Mouse (Mus musculus) cerebellum, adult 9-10 months (tissue): Measurements from ENCODE around the gene Tdp2.

ENCODE experiments used
- DNase-seq: peaks from one replicate; pipeline ENCODE4 v3.0.0; 2022

Tdp2 gene

GRCm38 (mm10) chr13:24831353-24832130 is at the start of gene Tdp2, which contains the start of gene Acot13:
Gene Tdp2 (plus strand): TSS chr13:24831679.
Gene Acot13 (minus strand): TSS chr13:24831540.
- DNase-seq: peak; percentile 95

- DNase-seq: no peak
Observed at GRCm38 (mm10) chr13:24781916-24782315, 49.6 kb upstream of the Tdp2 start.

- DNase-seq: peak; percentile 78
Observed at GRCm38 (mm10) chr13:24786014-24786490, 45.4 kb upstream of the Tdp2 start.

- DNase-seq: no peak
Observed at GRCm38 (mm10) chr13:24787477-24787876, 44.0 kb upstream of the Tdp2 start.

- no peak for DNase-seq
Observed at GRCm38 (mm10) chr13:24791349-24791748, 40.1 kb upstream of the Tdp2 start.

- no peak for DNase-seq
Observed at GRCm38 (mm10) chr13:24792411-24793045, 39.0 kb upstream of the Tdp2 start.

- DNase-seq: no peak
Observed at GRCm38 (mm10) chr13:24798686-24799085, 32.8 kb upstream of the Tdp2 start.

- no peak for DNase-seq
Observed at GRCm38 (mm10) chr13:24799378-24799777, 32.1 kb upstream of the Tdp2 start.

GRCm38 (mm10) chr13:24799925-24800673 is 31.4 kb upstream of the Tdp2 start:
- DNase-seq: peak; percentile 72

- peak; percentile 99 for DNase-seq
Observed at GRCm38 (mm10) chr13:24800674-24801307, 30.7 kb upstream of the Tdp2 start.

GRCm38 (mm10) chr13:24801308-24801921 is 30.1 kb upstream of the Tdp2 start, which contains the start of gene BC005537:
Gene BC005537 (plus strand): TSS chr13:24801657.
- DNase-seq: no peak

GRCm38 (mm10) chr13:24802131-24802691 is 29.3 kb upstream of the Tdp2 start:
- peak; percentile 58 for DNase-seq

GRCm38 (mm10) chr13:24803196-24803595 is 28.3 kb upstream of the Tdp2 start:
- DNase-seq: no peak

- DNase-seq: no peak
Observed at GRCm38 (mm10) chr13:24806079-24806478, 25.4 kb upstream of the Tdp2 start.

- no peak for DNase-seq
Observed at GRCm38 (mm10) chr13:24812521-24812920, 19.0 kb upstream of the Tdp2 start.

GRCm38 (mm10) chr13:24814616-24815015 is 16.9 kb upstream of the Tdp2 start:
- DNase-seq: no peak

- no peak for DNase-seq
Observed at GRCm38 (mm10) chr13:24816125-24817092, 15.1 kb upstream of the Tdp2 start.

- no peak for DNase-seq
Observed at GRCm38 (mm10) chr13:24819931-24820330, 11.5 kb upstream of the Tdp2 start.

GRCm38 (mm10) chr13:24822663-24823343 is 8.7 kb upstream of the Tdp2 start:
- DNase-seq: no peak

- no peak for DNase-seq
Observed at GRCm38 (mm10) chr13:24824647-24825046, 6.8 kb upstream of the Tdp2 start.
